Mouse (Mus musculus): ENCODE results near the gene Ccdc167. TPM values are rescaled to one million over a fixed set of nuclear protein-coding genes. Genes with fewer than 3 reads are reported as not detected.

The Ccdc167 gene
- total RNA-seq, 2 experiments from 2014 or later, result 11.4 to 12.1 TPM

GRCm38 (mm10) chr17:29692827-29693226 is 24.0 kb downstream of the Ccdc167 start:
- no peak for DNase-seq
- intact Hi-C loops (cut with DNase I), result no loop called here

- intact Hi-C loops (cut with DNase I), result no loop called here
- DNase-seq, result no peak
Observed at GRCm38 (mm10) chr17:29690257-29690656, 26.6 kb downstream of the Ccdc167 start.

GRCm38 (mm10) chr17:29688610-29689009 is 28.2 kb downstream of the Ccdc167 start:
- DNase-seq, result no peak
- intact Hi-C loops (cut with DNase I), result no loop called here

- intact Hi-C loops (cut with DNase I), result no loop called here
- no peak for DNase-seq
Observed at GRCm38 (mm10) chr17:29687373-29687772, 29.5 kb downstream of the Ccdc167 start.

- intact Hi-C loops (cut with DNase I), result no loop called here
- no peak for DNase-seq
Observed at GRCm38 (mm10) chr17:29686771-29687170, 30.1 kb downstream of the Ccdc167 start.

- intact Hi-C loops (cut with DNase I), result no loop called here
- DNase-seq, result no peak
Observed at GRCm38 (mm10) chr17:29684275-29684674, 32.6 kb downstream of the Ccdc167 start.

GRCm38 (mm10) chr17:29683127-29683526 is 33.7 kb downstream of the Ccdc167 start:
- intact Hi-C loops (cut with DNase I), result no loop called here
- peak; percentile 25 to 32 for DNase-seq

GRCm38 (mm10) chr17:29682261-29682660 is 34.6 kb downstream of the Ccdc167 start:
- no peak for DNase-seq
- intact Hi-C loops (cut with DNase I), result no loop called here

GRCm38 (mm10) chr17:29681669-29682068 is 35.2 kb downstream of the Ccdc167 start:
- intact Hi-C loops (cut with DNase I), result no loop called here
- DNase-seq, result no peak

- DNase-seq, result no peak
Observed at GRCm38 (mm10) chr17:29680921-29681320, 35.9 kb downstream of the Ccdc167 start.

GRCm38 (mm10) chr17:29680174-29680573 is 36.7 kb downstream of the Ccdc167 start:
- intact Hi-C loops (cut with DNase I), result no loop called here
- peak; percentile 24 to 40 for DNase-seq

More at GRCm38 (mm10) chr17:29680921-29681320, 35.9 kb downstream of the Ccdc167 start:
- intact Hi-C loops (cut with DNase I), result no loop called here

- DNase-seq, result no peak
- intact Hi-C loops (cut with DNase I), result no loop called here
Observed at GRCm38 (mm10) chr17:29679038-29679767, 37.6 kb downstream of the Ccdc167 start.

- intact Hi-C loops (cut with DNase I), result no loop called here
- DNase-seq, result no peak
Observed at GRCm38 (mm10) chr17:29678526-29678925, 38.3 kb downstream of the Ccdc167 start.

GRCm38 (mm10) chr17:29673325-29673724 is 43.5 kb downstream of the Ccdc167 start:
- intact Hi-C loops (cut with DNase I), result no loop called here
- DNase-seq, result no peak

- intact Hi-C loops (cut with DNase I), result no loop called here
- DNase-seq, result no peak
Observed at GRCm38 (mm10) chr17:29671021-29671420, 45.8 kb downstream of the Ccdc167 start.

- DNase-seq, result no peak
- intact Hi-C loops (cut with DNase I), result no loop called here
Observed at GRCm38 (mm10) chr17:29669936-29670335, 46.9 kb downstream of the Ccdc167 start.

- DNase-seq, result no peak
- intact Hi-C loops (cut with DNase I), result no loop called here
Observed at GRCm38 (mm10) chr17:29669030-29669429, 47.8 kb downstream of the Ccdc167 start.

GRCm38 (mm10) chr17:29668051-29668986 is 48.5 kb downstream of the Ccdc167 start:
- intact Hi-C loops (cut with DNase I), result no loop called here
- no peak for DNase-seq

GRCm38 (mm10) chr17:29662145-29662544 is 54.7 kb downstream of the Ccdc167 start:
- DNase-seq, result no peak
- intact Hi-C loops (cut with DNase I), result no loop called here

- intact Hi-C loops (cut with DNase I), result loop anchor here (2.0 kb wide), 1 partner anchor 46 kb away; the partner anchor contains the start of genes Gm28043 and Rnf8
- DNase-seq, result no peak
Observed at GRCm38 (mm10) chr17:29660762-29661391, 56.0 kb downstream of the Ccdc167 start.
